Mouse (Mus musculus) myocyte (in vitro differentiated cells): ENCODE results near the gene Ralgps1.

Experiments used
- CEBPB ChIP-seq: IDR thresholded peaks from 2 replicates; pipeline ENCODE4 v1.6.1; 2011; ENCODE audit warnings: mild to moderate bottlenecking, moderate library complexity; ENCODE audit not compliant: poor library complexity, insufficient read depth, severe bottlenecking
- MAX ChIP-seq: IDR thresholded peaks from one replicate; pipeline ENCODE4 v1.6.1; 2011; ENCODE audit warnings: low read depth, mild to moderate bottlenecking, control low read depth
- POLR2A ChIP-seq: IDR thresholded peaks from one replicate; pipeline ENCODE4 v1.6.1; 2011; ENCODE audit warnings: low read depth, mild to moderate bottlenecking, control low read depth, moderate library complexity; ENCODE audit not compliant: insufficient read length
- POLR2AphosphoS2 ChIP-seq: IDR thresholded peaks from one replicate; pipeline ENCODE4 v1.6.1; 2011; ENCODE audit warnings: low read depth, control low read depth; ENCODE audit not compliant: insufficient read length
- TCF3 ChIP-seq: IDR thresholded peaks from one replicate; pipeline ENCODE4 v1.6.1; 2011; ENCODE audit warnings: low read depth, control low read depth; ENCODE audit not compliant: insufficient read length
- USF1 ChIP-seq: IDR thresholded peaks from one replicate; pipeline ENCODE4 v1.6.1; 2011; ENCODE audit warnings: low read depth, mild to moderate bottlenecking, control low read depth, moderate library complexity

GRCm38 (mm10) chr2:33279758-33280157 is 91.5 kb downstream of the Ralgps1 start:
- TF ChIP-seq POLR2AphosphoS2 = no peak
- no peak for TF ChIP-seq POLR2A
- no peak for TF ChIP-seq USF1
- no peak for TF ChIP-seq TCF3
- TF ChIP-seq MAX = no peak
- TF ChIP-seq CEBPB = no peak
